ENCODE assay signal across 9 mouse cellular contexts in genomic region chr10:84701110-84701509, GRCm38 (mm10). TPM values are rescaled to one million over a fixed set of nuclear protein-coding genes. Genes with fewer than 3 reads are reported as not detected.
DNase-seq lines count a peak whose midpoint lies in the region; ATAC-seq and TF ChIP-seq lines count a peak whose summit lies in the region.
"Had no signal": no experiment of that assay in that cellular context is flagged by ENCODE, and none has a peak within 500 bp of the region (broad histone marks: within the 10 kb centered on the region; RNA-seq: fewer than 3 reads in every experiment).

No protein-coding gene starts in this region.

- no peak overlapping the region for H3K4me3 ChIP-seq in hindbrain, postnatal 0 days (ENCODE audit: low read length)
- H3K4me3 ChIP-seq: limb, embryonic 12.5 days had no signal

- H3K4me2 ChIP-seq in hindbrain, postnatal 0 days (ENCODE audit: low read depth, low read length) = no peak overlapping the region
- H3K4me2 ChIP-seq: limb, embryonic 12.5 days had no signal

- H3K9me3 ChIP-seq in hindbrain, postnatal 0 days (ENCODE audit: low read length) = no peaks in the 10 kb centered on the region
- H3K9me3 ChIP-seq: limb, embryonic 12.5 days had no signal

- H3K4me1 ChIP-seq in hindbrain, postnatal 0 days (ENCODE audit: insufficient read depth, low read length) = no peaks in the 10 kb centered on the region; the same call in 1 of the 2 replicates
- H3K4me1 ChIP-seq: limb, embryonic 12.5 days had no signal

- H3K27me3 ChIP-seq in hindbrain, postnatal 0 days (ENCODE audit: insufficient read depth, low read length) = no peaks in the 10 kb centered on the region

- TF ChIP-seq CTCF in hindbrain, postnatal 0 days (IDR thresholded peaks at IDR 0.05; ENCODE audit: low read depth) = no peak

- intact Hi-C loops in heart, postnatal 36 days (cut with DNase I) = loop anchor here (10.0 kb wide), 1 partner anchor 186 kb away; no protein-coding TSS in a partner anchor

- H3K9ac ChIP-seq in hindbrain, postnatal 0 days (replicated peaks; ENCODE audit: low read length) = no peak overlapping the region
- H3K9ac ChIP-seq: limb, embryonic 12.5 days had no signal

- ATAC-seq in hindbrain, postnatal 0 days = no peak

- H3K27ac ChIP-seq in hindbrain, postnatal 0 days = no peak overlapping the region
- H3K27ac ChIP-seq: limb, embryonic 12.5 days had no signal

- H3K36me3 ChIP-seq in hindbrain, postnatal 0 days (ENCODE audit: insufficient read depth, low read length) = peaks cover 11% of the 10 kb centered on the region; the same call in 1 of the 2 replicates

- 66% methylated on average over 8 of the region's 8 CpGs for WGBS in hindbrain, postnatal 0 days

- DNase-seq in urinary bladder, adult 18-20 months (ENCODE audit: low spot score in 2 of 2) = peak; percentile 12 to 38
- DNase-seq in urinary bladder, adult 2 months (ENCODE audit: low spot score) = no peak
- DNase-seq in c-Kit-negative CD71-positive TER-119-positive erythroid progenitor cells, embryonic 14.5 days (ENCODE audit: low read depth, low spot score) = peak; percentile 22
- peak; percentile 44 to 46 for DNase-seq in heart, postnatal 36 days
- DNase-seq in spleen, postnatal 14 days (ENCODE audit: low spot score in 2 of 2) = peak; percentile 14 to 36
- no peak for DNase-seq in hindbrain, postnatal 0 days (ENCODE audit: low spot score)
- no peak for DNase-seq in cerebellum, postnatal 10 days

RNA-seq across cellular contexts. Expression of gene Rfx4, which starts 54.8 kb away (rescaled TPM):
- 0.06 TPM in 1 of 2 replicates, not detected in the other for polyA plus RNA-seq in urinary bladder, adult 2 months (2012; rRNA removed)
- under 1 TPM in 1 of 2 experiments, not detected in 1; 0.08 TPM for total RNA-seq in heart, postnatal 36 days (2021)
- 16.7 and 21.5 TPM in 2 replicates for total RNA-seq in hindbrain, postnatal 0 days (2014; rRNA removed)
- polyA plus RNA-seq in hindbrain, postnatal 0 days (2015; fragmentation: Nextera tagmentation; extraction: Ambion mirVana) = 16.1 and 17.1 TPM in 2 replicates
- polyA plus RNA-seq: small intestine, adult 2 months had no signal

Comparison
In these comparisons a context has a peak if more than half of its experiments do, and no peak if none do; other contexts are left out.
1. DNase-seq: peak in urinary bladder, adult 18-20 months (2 of 2), c-Kit-negative CD71-positive TER-119-positive erythroid progenitor cells, embryonic 14.5 days (single experiment), heart, postnatal 36 days (2 of 2) and spleen, postnatal 14 days (2 of 2); none in urinary bladder, adult 2 months (single experiment), hindbrain, postnatal 0 days (single experiment) and cerebellum, postnatal 10 days (0 of 2).
2. RNA of gene Rfx4, which starts 54.8 kb away (total RNA-seq): 16.7 to 21.5 TPM in hindbrain, postnatal 0 days; 0.08 TPM in heart, postnatal 36 days; every median in the first group is over 10 times any median in the second.